Comparison of ENCODE assay signal across 8 mouse cellular contexts in genomic region chr13:63552291-63552932, GRCm38 (mm10). TPM values are rescaled to one million over a fixed set of nuclear protein-coding genes. Genes with fewer than 3 reads are reported as not detected.
DNase-seq lines count a peak whose midpoint lies in the region; ATAC-seq and TF ChIP-seq lines count a peak whose summit lies in the region.

No protein-coding gene starts in this region.

- CTCF ChIA-PET in Patski (lab: Charles Lee) = interaction anchor here (1.3 kb wide), 1 partner anchor 10 kb away, joined by 6 read pairs; no protein-coding TSS in a partner anchor

- peaks cover 13% of the 10 kb centered on the region for H3K36me3 ChIP-seq in kidney, embryonic 14.5 days (ENCODE audit: control insufficient read depth, insufficient read depth, low read length)
- peaks cover 10% of the 10 kb centered on the region for H3K36me3 ChIP-seq in embryonic facial prominence, embryonic 12.5 days
- no peaks in the 10 kb centered on the region for H3K36me3 ChIP-seq in hindbrain, postnatal 0 days (ENCODE audit: insufficient read depth, low read length)
- H3K36me3 ChIP-seq in limb, embryonic 13.5 days = peaks cover 14% of the 10 kb centered on the region

- TF ChIP-seq CTCF in Patski (IDR thresholded peaks at IDR 0.05) = no peak
- peak; percentile 12; the same call in 1 of the 2 replicates for TF ChIP-seq CTCF in hindbrain, postnatal 0 days (IDR thresholded peaks at IDR 0.05; ENCODE audit: low read depth)

- H3K9me3 ChIP-seq in kidney, embryonic 14.5 days (ENCODE audit: control insufficient read depth, low read length) = no peaks in the 10 kb centered on the region
- no peaks in the 10 kb centered on the region for H3K9me3 ChIP-seq in embryonic facial prominence, embryonic 12.5 days
- no peaks in the 10 kb centered on the region for H3K9me3 ChIP-seq in hindbrain, postnatal 0 days (ENCODE audit: low read length)
- no peaks in the 10 kb centered on the region for H3K9me3 ChIP-seq in limb, embryonic 13.5 days

- no peak overlapping the region for H3K27ac ChIP-seq in kidney, embryonic 14.5 days (ENCODE audit: low read depth, low read length)
- H3K27ac ChIP-seq in embryonic facial prominence, embryonic 12.5 days = peak overlapping the region; percentile 41; the same call in 1 of the 2 replicates
- H3K27ac ChIP-seq in hindbrain, postnatal 0 days = peak overlapping the region; percentile 82
- no peak overlapping the region for H3K27ac ChIP-seq in limb, embryonic 13.5 days

- H3K4me3 ChIP-seq in kidney, embryonic 14.5 days (ENCODE audit: low read length) = no peak overlapping the region
- H3K4me3 ChIP-seq in embryonic facial prominence, embryonic 12.5 days = 0 out of 2 replicates have a peak overlapping the region, but pooled peaks have one; percentile 2
- H3K4me3 ChIP-seq in hindbrain, postnatal 0 days (ENCODE audit: low read length) = peak overlapping the region; percentile 11
- no peak overlapping the region for H3K4me3 ChIP-seq in limb, embryonic 13.5 days

- no peak for DNase-seq in kidney, adult 18-20 months
- DNase-seq in Patski (ENCODE audit: low read depth, low spot score) = no peak
- DNase-seq in hindbrain, postnatal 0 days (ENCODE audit: low spot score) = peak; percentile 90
- DNase-seq in retina, postnatal 7 days (ENCODE audit: low read depth, low spot score) = peak; percentile 72

- in situ Hi-C loops in Patski (cut with MboI; ENCODE audit: low pct_unique_long_range_greater_than_20kb) = no loop called here

- no peak overlapping the region for H3K4me2 ChIP-seq in kidney, embryonic 14.5 days (replicated peaks; ENCODE audit: low read depth, low read length)
- H3K4me2 ChIP-seq in embryonic facial prominence, embryonic 12.5 days (replicated peaks) = peak overlapping the region; percentile 26; the same call in 1 of the 2 replicates
- peak overlapping the region; percentile 46 for H3K4me2 ChIP-seq in hindbrain, postnatal 0 days (ENCODE audit: low read depth, low read length)
- peak overlapping the region; percentile 41 for H3K4me2 ChIP-seq in limb, embryonic 13.5 days (replicated peaks)

- WGBS in kidney, embryonic 14.5 days = 71% methylated on average over 10 of the region's 10 CpGs
- WGBS in embryonic facial prominence, embryonic 12.5 days = 65% methylated on average over 10 of the region's 10 CpGs
- 24% methylated on average over 10 of the region's 10 CpGs for WGBS in hindbrain, postnatal 0 days
- 67% methylated on average over 10 of the region's 10 CpGs for WGBS in limb, embryonic 13.5 days

- H3K9ac ChIP-seq in kidney, embryonic 14.5 days (ENCODE audit: low read depth, low read length) = no peak overlapping the region
- no peak overlapping the region for H3K9ac ChIP-seq in embryonic facial prominence, embryonic 12.5 days
- 0 out of 2 replicates have a peak overlapping the region, but pooled peaks have one; percentile 5 for H3K9ac ChIP-seq in hindbrain, postnatal 0 days (replicated peaks; ENCODE audit: low read length)
- no peak overlapping the region for H3K9ac ChIP-seq in limb, embryonic 13.5 days

- POLR2A ChIA-PET in Patski (lab: Charles Lee) = interaction anchor here (1.2 kb wide), 1 partner anchor 10 kb away, joined by 3 read pairs; no protein-coding TSS in a partner anchor

- no peaks in the 10 kb centered on the region for H3K27me3 ChIP-seq in kidney, embryonic 14.5 days (ENCODE audit: control insufficient read depth, insufficient read depth, low read length)
- H3K27me3 ChIP-seq in Patski = no peaks in the 10 kb centered on the region
- H3K27me3 ChIP-seq in embryonic facial prominence, embryonic 12.5 days = no peaks in the 10 kb centered on the region
- no peaks in the 10 kb centered on the region for H3K27me3 ChIP-seq in hindbrain, postnatal 0 days (ENCODE audit: insufficient read depth, low read length)
- no peaks in the 10 kb centered on the region for H3K27me3 ChIP-seq in limb, embryonic 13.5 days

- peaks cover 64% of the 10 kb centered on the region for H3K4me1 ChIP-seq in kidney, embryonic 14.5 days (ENCODE audit: control insufficient read depth, insufficient read depth, low read length)
- peaks cover 81% of the 10 kb centered on the region for H3K4me1 ChIP-seq in embryonic facial prominence, embryonic 12.5 days
- H3K4me1 ChIP-seq in hindbrain, postnatal 0 days (ENCODE audit: insufficient read depth, low read length) = peaks cover 23% of the 10 kb centered on the region
- H3K4me1 ChIP-seq in limb, embryonic 13.5 days = peaks cover 90% of the 10 kb centered on the region

- ATAC-seq in kidney, embryonic 14.5 days (ENCODE audit: low FRiP score, low TSS enrichment) = peak; percentile 33; the same call in 1 of the 2 replicates
- ATAC-seq in Patski = peak; percentile 51
- peak; percentile 32; the same call in 1 of the 2 replicates for ATAC-seq in embryonic facial prominence, embryonic 12.5 days (ENCODE audit: insufficient number of reproducible peaks, insufficient read depth, low FRiP score, low TSS enrichment)
- peak; percentile 91 for ATAC-seq in hindbrain, postnatal 0 days
- ATAC-seq in limb, embryonic 13.5 days (ENCODE audit: low FRiP score, low read depth) = no peak
- ATAC-seq in erythroid progenitor cell, adult 5-6 weeks (replicated peaks; ENCODE audit: low FRiP score, poor library complexity, severe bottlenecking) = no peak

RNA-seq across cellular contexts. Expression of gene Ptch1, which starts 21.0 kb away (rescaled TPM):
- 17.9 and 28.2 TPM in 2 replicates for polyA plus RNA-seq in kidney, embryonic 14.5 days (2014; fragmentation: Nextera tagmentation; extraction: Ambion mirVana)
- 13.8 TPM for polyA plus RNA-seq in Patski (2021)
- polyA plus RNA-seq in embryonic facial prominence, embryonic 12.5 days (2016; fragmentation: Nextera tagmentation; extraction: Ambion mirVana) = 24.9 and 29.2 TPM in 2 replicates
- 39.0 and 58.4 TPM in 2 replicates for total RNA-seq in hindbrain, postnatal 0 days (2014; rRNA removed)
- polyA plus RNA-seq in hindbrain, postnatal 0 days (2015; fragmentation: Nextera tagmentation; extraction: Ambion mirVana) = 9.6 and 10.4 TPM in 2 replicates
- polyA plus RNA-seq in limb, embryonic 13.5 days (2015; fragmentation: Nextera tagmentation; extraction: Ambion mirVana) = 27.4 and 30.0 TPM in 2 replicates
- 4.0 and 6.3 TPM in 2 replicates for total RNA-seq in erythroid progenitor cell, adult 5-6 weeks (2015; ENCODE audit: low replicate concordance)
- 1.6 and 2.6 TPM in 2 replicates for total RNA-seq in erythroid progenitor cell, adult 5-6 weeks (2017; ENCODE audit: low replicate concordance)

RNA-seq across cellular contexts. Expression of gene Fancc, which starts 55.3 kb away (rescaled TPM):
- polyA plus RNA-seq in kidney, embryonic 14.5 days (2014; fragmentation: Nextera tagmentation; extraction: Ambion mirVana) = 18.3 and 24.5 TPM in 2 replicates
- polyA plus RNA-seq in Patski (2021) = 7.9 TPM
- polyA plus RNA-seq in embryonic facial prominence, embryonic 12.5 days (2016; fragmentation: Nextera tagmentation; extraction: Ambion mirVana) = 21.8 and 23.7 TPM in 2 replicates
- total RNA-seq in hindbrain, postnatal 0 days (2014; rRNA removed) = 17.7 and 25.9 TPM in 2 replicates
- polyA plus RNA-seq in hindbrain, postnatal 0 days (2015; fragmentation: Nextera tagmentation; extraction: Ambion mirVana) = 11.4 and 11.9 TPM in 2 replicates
- polyA plus RNA-seq in limb, embryonic 13.5 days (2015; fragmentation: Nextera tagmentation; extraction: Ambion mirVana) = 22.2 and 23.2 TPM in 2 replicates
- 16.6 and 21.4 TPM in 2 replicates for total RNA-seq in erythroid progenitor cell, adult 5-6 weeks (2015; ENCODE audit: low replicate concordance)
- 24.1 and 25.2 TPM in 2 replicates for total RNA-seq in erythroid progenitor cell, adult 5-6 weeks (2017; ENCODE audit: low replicate concordance)

Comparison
In these comparisons a context has a peak if more than half of its experiments do, and no peak if none do; other contexts are left out.
1. ATAC-seq: peak in kidney, embryonic 14.5 days (single experiment), Patski (single experiment), embryonic facial prominence, embryonic 12.5 days (single experiment) and hindbrain, postnatal 0 days (single experiment); none in limb, embryonic 13.5 days (single experiment) and erythroid progenitor cell, adult 5-6 weeks (single experiment).
2. H3K27ac ChIP-seq: peak in embryonic facial prominence, embryonic 12.5 days (single experiment) and hindbrain, postnatal 0 days (single experiment); none in kidney, embryonic 14.5 days (single experiment) and limb, embryonic 13.5 days (single experiment).
3. H3K4me3 ChIP-seq: peak in embryonic facial prominence, embryonic 12.5 days (single experiment) and hindbrain, postnatal 0 days (single experiment); none in kidney, embryonic 14.5 days (single experiment) and limb, embryonic 13.5 days (single experiment).
4. DNase-seq: peak in hindbrain, postnatal 0 days (single experiment) and retina, postnatal 7 days (single experiment); none in kidney, adult 18-20 months (single experiment) and Patski (single experiment).